Mouse (Mus musculus) forebrain, embryonic 16.5 days (tissue): Measurements from ENCODE around the gene Il34. TPM values are rescaled to one million over a fixed set of nuclear protein-coding genes. Genes with fewer than 3 reads are reported as not detected.

ENCODE experiments used
- ATAC-seq: fragments of 200-750 bp; cut with Nextera tagmentation; 2 replicates; pipeline ENCODE4 v1.8.0; 2017; ENCODE audit warnings: mild to moderate bottlenecking, moderate library complexity
- H3K27ac ChIP-seq: fragments of 300-500 bp; sonication (generic); 2 replicates; pipeline ENCODE4 v1.5.1; 2014; ENCODE audit warnings: low read length, control low read depth
- H3K27me3 ChIP-seq: fragments of 300-500 bp; sonication (generic); replicated peaks from 2 replicates; pipeline ENCODE4 v1.6.1; 2014; ENCODE audit warnings: low read length; ENCODE audit not compliant: control insufficient read depth, insufficient read depth
- H3K36me3 ChIP-seq: fragments of 300-500 bp; sonication (generic); 2 replicates; pipeline ENCODE4 v1.6.1; 2014; ENCODE audit not compliant: control insufficient read depth, insufficient read depth
- H3K4me1 ChIP-seq: fragments of 300-500 bp; sonication (generic); replicated peaks from 2 replicates; pipeline ENCODE4 v1.6.1; 2014; ENCODE audit warnings: low read length; ENCODE audit not compliant: control insufficient read depth, insufficient read depth
- H3K4me2 ChIP-seq: fragments of 300-500 bp; sonication (generic); 2 replicates; pipeline ENCODE4 v1.6.1; 2014; ENCODE audit warnings: mild to moderate bottlenecking, low read length, control low read depth
- H3K4me3 ChIP-seq: fragments of 300-500 bp; sonication (generic); replicated peaks from 2 replicates; pipeline ENCODE4 v1.5.1; 2014; ENCODE audit warnings: mild to moderate bottlenecking, low read length, control low read depth
- H3K9ac ChIP-seq: fragments of 300-500 bp; sonication (generic); replicated peaks from 2 replicates; pipeline ENCODE4 v1.6.1; 2014; ENCODE audit warnings: low read depth, low read length, control low read depth
- H3K9me3 ChIP-seq: fragments of 300-500 bp; sonication (generic); 2 replicates; pipeline ENCODE4 v1.6.1; 2016; ENCODE audit warnings: low read length; ENCODE audit not compliant: control insufficient read depth
- WGBS: fragments of 180-500 bp; shearing (Covaris S2); extraction: QIAGEN DNeasy Blood & Tissue Kit; methylation state at CpG from one replicate; pipeline ENCODE4 v1.1.7; 2014; 5-methylcytosine and 5-hydroxymethylcytosine counted together
- polyA plus RNA-seq: library from polyadenylated mRNA; unstranded; fragments of >200 nt; fragmentation: Nextera tagmentation; extraction: Ambion mirVana; gene quantifications from 2 replicates; pipeline ENCODE4 v1.2.1, GENCODE M21; 2015

The Il34 gene
- polyA plus RNA-seq, 1 experiment from 2014 or later = 5.4 TPM

DNA sequence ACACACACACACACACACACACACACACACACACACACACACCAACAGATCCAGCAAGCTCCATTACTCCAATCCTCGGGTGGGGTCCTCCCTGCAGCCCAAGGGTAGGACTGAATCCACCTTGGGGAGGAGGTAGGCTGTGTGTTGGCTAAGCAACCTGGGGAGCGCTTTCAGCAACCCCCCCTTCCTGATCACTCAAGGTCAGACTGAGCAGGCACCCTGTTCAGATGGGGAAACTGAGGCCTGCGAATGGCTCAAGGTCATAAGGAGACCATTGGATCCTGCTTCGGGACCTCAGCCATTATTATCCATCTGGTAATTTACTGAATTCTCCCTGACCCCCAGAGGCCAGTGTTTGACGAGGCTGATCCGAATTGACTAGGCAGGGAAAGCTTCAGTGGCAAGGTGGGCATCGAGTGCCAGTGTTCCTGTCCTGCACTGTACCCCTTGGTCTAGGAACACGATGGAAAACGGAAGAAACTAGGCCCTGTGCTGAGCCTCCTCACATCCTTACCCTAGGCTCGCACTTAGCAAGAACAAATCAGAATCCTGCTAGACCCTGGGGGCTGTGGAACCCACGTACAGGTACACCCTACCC is 83.2 kb downstream of the Il34 start:
- Histone ChIP-seq H3K9me3 (no peaks in the 10 kb centered on the region), H3K27me3 (no peaks in the 10 kb centered on the region), H3K9ac (peak overlapping the region; percentile 94), H3K27ac (peak overlapping the region; percentile 66), H3K36me3 (peaks cover 4% of the 10 kb centered on the region; the same call in 1 of the 2 replicates), H3K4me2 (peak overlapping the region; percentile 89), H3K4me1 (peaks cover 74% of the 10 kb centered on the region), H3K4me3 (peak overlapping the region; percentile 82)
- no peak; the same call in 1 of the 2 replicates for ATAC-seq
- 40% methylated on average over 11 of the region's 11 CpGs for WGBS

DNA sequence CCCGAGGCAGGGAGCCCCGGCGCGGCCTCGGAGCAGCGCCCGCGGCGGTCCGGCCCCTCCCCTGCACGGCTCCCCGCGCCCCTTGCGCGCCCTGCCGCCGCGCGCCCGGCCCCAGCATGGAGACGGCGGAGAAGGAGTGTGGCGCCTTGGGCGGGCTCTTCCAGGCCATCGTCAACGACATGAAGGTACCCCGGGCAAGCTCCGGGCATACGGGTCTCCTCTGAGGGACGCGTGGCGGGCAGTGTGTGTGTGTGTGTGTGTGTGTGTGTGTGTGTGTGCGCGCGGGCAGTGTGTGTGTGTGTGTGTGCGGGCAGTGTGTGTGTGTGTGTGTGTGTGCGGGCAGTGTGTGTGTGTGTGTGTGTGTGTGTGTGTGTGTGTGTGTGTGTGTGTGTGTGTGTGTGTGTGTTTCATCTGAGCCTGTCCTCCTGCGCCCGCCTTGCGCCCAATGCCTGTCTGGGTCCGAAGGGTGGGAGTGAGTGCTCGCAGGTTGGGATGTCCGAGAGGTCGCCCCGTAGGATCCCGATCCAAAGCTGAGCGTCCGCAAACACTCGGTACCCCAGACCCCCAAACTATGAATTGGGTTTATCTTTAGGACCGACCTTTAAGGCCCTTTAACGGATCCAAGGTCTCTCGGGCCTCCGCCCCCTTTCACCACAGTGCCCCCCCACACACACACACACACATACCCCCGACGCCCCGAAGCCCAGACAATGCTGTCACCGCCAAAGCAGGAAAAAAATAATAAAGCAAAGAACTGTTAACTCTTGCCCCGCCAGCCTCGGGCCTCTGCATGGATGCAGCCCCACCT is 83.9 kb downstream of the Il34 start:
- Histone ChIP-seq H3K9ac (peak overlapping the region; percentile 94), H3K36me3 (no peaks in the 10 kb centered on the region), H3K9me3 (no peaks in the 10 kb centered on the region), H3K27ac (peak overlapping the region; percentile 88), H3K27me3 (no peaks in the 10 kb centered on the region), H3K4me3 (peak overlapping the region; percentile 82), H3K4me2 (peak overlapping the region; percentile 89), H3K4me1 (peaks cover 74% of the 10 kb centered on the region)
- ATAC-seq = peak; percentile 57
- under 1% methylated on average over 36 of the region's 59 CpGs for WGBS

DNA sequence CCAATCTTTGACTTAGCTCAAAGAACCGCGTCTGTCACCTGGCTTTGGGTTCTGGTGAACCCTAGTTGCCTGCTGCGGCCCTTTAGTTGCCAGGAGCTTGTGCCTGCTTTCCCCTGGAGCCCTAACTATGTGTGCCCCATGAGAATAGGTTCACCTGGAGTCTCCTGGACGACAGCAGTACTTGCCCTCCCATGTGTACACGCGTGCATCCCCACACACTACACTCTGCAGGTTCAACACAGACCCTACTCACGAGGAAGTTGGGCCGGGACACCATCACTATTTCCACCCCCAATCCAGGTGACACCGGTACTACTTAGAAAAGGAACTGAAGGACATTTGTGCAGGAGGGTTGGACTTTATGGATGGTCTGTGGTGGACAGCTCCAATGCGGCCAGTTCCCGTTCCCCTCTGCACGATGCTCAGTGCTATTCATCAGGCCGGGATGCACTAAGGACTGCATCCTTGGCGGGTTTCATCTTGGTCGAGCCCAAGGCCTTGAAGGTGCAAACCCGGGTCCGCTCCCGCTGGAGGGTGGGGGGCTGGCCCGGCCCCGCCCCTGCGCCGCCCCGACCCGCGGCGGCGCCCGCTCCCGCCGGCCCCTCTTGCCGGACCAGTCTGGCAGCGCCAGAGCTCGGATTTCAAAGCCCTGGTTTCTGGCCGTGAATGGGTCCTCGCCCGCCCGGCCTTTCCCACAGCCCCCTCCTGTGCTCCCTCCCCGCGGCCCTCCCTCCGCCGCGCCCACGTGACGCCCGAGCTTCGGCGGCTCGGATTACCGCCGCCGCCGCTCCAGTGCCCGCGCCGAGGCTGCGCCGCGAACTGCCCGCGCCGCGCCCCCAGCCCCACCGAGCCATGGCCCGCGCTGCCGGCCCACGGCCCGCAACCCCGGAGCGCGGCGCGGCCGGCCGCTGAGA is 84.8 kb downstream of the Il34 start, which contains the start of gene Mtss1l:
Mtss1l (plus strand) TSS at position 792 of the 914 bp plus-strand sequence.
- Histone ChIP-seq H3K4me2 (peak within 1 kb of the TSS; percentile 89), H3K9ac (peak within 1 kb of the TSS; percentile 94), H3K27ac (peak within 1 kb of the TSS; percentile 88), H3K9me3 (no peaks in the 10 kb centered on the region), H3K4me3 (peak within 1 kb of the TSS; percentile 82), H3K36me3 (no peaks in the 10 kb centered on the region), H3K27me3 (no peaks in the 10 kb centered on the region), H3K4me1 (peaks cover 75% of the 10 kb centered on the region)
- WGBS = 4% methylated on average over 61 of the region's 75 CpGs
- peak; percentile 74 for ATAC-seq

DNA sequence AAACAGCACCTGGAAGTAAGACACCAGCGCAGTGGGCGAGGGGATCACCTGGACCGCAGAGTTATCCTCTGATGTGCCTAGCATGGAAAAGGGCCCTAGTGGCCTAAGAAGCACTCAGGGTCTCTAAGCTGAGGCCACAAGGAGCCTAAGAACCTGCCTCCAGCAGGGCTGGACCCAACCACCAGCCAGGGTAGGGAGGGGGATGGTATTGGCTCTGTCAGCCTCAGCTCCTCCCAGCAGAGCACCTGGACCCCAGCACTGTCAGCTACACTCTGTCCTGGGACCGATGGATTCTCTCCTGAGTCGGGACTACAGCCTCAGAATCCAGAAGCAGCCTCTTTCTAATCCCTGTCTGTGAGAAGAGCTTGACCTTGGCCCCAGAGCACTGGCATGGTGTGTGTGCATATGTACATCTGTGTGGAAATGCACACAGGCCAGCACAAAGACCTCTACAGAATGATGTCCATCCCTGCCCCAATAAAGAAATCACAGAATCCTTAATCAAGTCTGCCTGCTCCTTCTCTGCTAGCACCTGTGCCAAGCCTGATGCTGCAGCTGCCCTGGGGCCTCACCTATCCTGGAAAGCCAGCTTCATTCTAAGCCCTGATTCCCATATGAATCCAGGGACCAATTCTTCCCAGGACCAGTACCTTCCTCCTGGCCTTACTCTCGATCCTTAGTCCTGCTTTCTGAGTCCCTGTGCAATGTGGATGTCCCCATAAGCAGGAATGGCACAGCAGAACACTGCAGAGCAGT is 85.6 kb downstream of the Il34 start:
- Histone ChIP-seq H3K36me3 (no peaks in the 10 kb centered on the region), H3K27ac (peak overlapping the region; percentile 88), H3K4me2 (peak overlapping the region; percentile 89), H3K9me3 (no peaks in the 10 kb centered on the region), H3K27me3 (no peaks in the 10 kb centered on the region), H3K4me1 (peaks cover 75% of the 10 kb centered on the region), H3K9ac (peak overlapping the region; percentile 94), H3K4me3 (peak overlapping the region; percentile 82; the same call in 1 of the 2 replicates)
- no peak for ATAC-seq
- 55% methylated on average over 6 of the region's 6 CpGs for WGBS

DNA sequence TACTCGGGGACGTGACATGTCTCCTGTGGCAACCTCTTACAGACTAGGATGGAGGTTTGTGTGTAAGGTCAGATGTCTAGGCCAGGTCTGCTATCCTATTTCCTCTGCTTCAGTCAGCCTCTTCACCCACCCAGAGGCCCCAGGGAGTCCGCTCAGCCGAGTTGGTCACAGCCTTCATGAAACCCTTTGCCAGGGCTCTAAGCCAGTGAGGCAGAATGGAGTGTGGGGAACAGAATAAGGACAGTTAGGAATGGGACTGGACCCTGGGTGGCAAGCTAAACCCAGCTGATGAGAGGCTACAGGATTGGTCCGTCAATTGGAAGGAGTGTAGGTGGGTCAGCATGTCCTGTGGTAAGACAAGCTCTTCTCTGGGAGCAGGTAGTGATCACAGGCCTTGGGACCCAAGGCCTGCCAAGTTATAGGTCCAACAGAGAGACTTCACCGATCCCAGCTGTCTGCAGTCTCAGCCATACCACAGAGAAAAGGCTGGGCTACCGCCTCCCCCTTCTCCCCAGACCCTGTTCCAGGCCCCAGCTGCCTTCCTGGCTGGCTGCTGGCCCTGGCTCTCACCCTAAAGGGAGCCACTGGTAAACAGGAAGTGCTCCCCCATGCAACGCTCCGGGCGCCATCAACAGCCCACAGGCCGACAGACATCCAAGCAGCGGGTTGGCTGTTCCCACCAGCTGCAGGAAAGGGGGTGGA is 86.6 kb downstream of the Il34 start:
- peak overlapping the region; percentile 34; the same call in 1 of the 2 replicates for H3K9ac ChIP-seq
- H3K27ac ChIP-seq = peak overlapping the region; percentile 43
- 0 out of 2 replicates have a peak, but pooled peaks have one; percentile 1 for ATAC-seq
- H3K4me3 ChIP-seq = no peak overlapping the region
- H3K36me3 ChIP-seq = no peaks in the 10 kb centered on the region
- no peaks in the 10 kb centered on the region for H3K27me3 ChIP-seq
- 41% methylated on average over 12 of the region's 12 CpGs for WGBS
- H3K4me2 ChIP-seq = no peak overlapping the region
- H3K9me3 ChIP-seq = no peaks in the 10 kb centered on the region
- peaks cover 74% of the 10 kb centered on the region for H3K4me1 ChIP-seq

DNA sequence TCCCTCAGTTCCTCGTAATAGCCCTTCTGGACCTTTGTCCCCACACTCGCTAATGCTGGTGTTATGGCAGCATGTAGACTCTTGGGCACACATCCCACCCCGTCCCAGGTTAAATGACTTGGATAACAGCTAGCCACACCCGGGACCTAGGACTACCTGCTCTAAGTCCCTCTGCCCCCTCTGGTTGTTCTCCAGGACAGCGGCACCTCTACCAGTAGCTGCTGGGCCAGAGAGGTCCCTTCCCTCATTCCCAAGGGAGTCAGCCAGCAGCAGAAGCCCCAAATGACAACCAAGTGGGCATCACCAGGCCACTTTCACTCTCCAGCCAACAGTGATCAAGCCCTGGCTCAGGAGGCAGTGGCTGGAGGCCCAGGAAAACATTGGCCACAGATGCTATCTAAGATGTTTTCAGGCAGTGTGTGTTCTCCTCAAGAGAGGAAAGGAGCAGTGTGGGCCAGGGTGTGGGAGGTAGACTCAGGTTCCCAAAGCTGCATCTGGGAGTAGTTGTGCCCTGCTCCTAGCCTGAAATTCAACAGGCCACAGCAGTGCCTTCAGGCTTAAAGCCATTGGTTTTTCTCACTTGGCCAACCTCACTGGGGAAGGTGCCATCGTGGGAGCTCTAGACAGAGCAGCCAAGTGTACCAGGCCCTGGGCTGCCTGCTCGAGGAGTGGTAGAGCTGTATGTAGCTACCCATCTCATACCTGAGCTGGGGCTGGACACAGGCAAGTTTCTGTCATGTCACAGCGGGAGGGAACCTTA is 87.3 kb downstream of the Il34 start:
- Histone ChIP-seq H3K9me3 (no peaks in the 10 kb centered on the region), H3K27ac (peak overlapping the region; percentile 43; the same call in 1 of the 2 replicates), H3K27me3 (no peaks in the 10 kb centered on the region), H3K4me2 (no peak overlapping the region), H3K36me3 (no peaks in the 10 kb centered on the region), H3K4me3 (no peak overlapping the region), H3K4me1 (peaks cover 66% of the 10 kb centered on the region), H3K9ac (no peak overlapping the region)
- ATAC-seq = no peak
- 77% methylated on average over 8 of the region's 8 CpGs for WGBS

DNA sequence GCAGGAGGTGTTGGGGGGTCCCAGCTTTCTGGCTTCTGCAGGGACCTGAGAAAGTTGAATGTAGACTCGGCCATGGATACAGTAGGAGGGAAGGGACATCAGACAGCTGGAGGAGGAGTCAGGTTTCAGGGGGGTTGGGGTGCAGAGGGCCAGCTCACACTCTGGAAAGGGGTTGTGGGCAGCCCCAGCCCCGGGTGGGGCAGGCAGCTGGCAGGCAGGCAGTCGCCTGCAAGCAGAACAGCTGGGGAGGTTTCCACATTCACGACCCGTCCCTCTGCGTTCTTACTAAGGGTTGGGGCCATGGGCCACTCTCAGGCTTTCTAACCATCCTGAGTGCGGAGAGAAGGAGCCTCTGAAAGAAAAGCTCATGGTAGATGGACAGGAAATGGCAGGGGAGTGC is 88.6 kb downstream of the Il34 start:
- 78% methylated on average over 7 of the region's 7 CpGs for WGBS
- H3K9ac ChIP-seq = no peak overlapping the region
- H3K27ac ChIP-seq = no peak overlapping the region
- H3K4me1 ChIP-seq = peaks cover 56% of the 10 kb centered on the region
- ATAC-seq = no peak
- no peak overlapping the region for H3K4me3 ChIP-seq
- no peaks in the 10 kb centered on the region for H3K27me3 ChIP-seq
- no peaks in the 10 kb centered on the region for H3K9me3 ChIP-seq
- H3K4me2 ChIP-seq = no peak overlapping the region
- H3K36me3 ChIP-seq = no peaks in the 10 kb centered on the region
